Mouse (Mus musculus) embryonic facial prominence, embryonic 15.5 days (tissue): ENCODE measurements at regions not wholly inside any gene's neighbourhood (a gene's known extent, or its start where the extent isn't known, plus 50 kb on each side); places are given as distances from the start of the nearest gene placed in this dataset.

Experiments
- ATAC-seq: fragments of 200-750 bp; cut with Nextera tagmentation; 2 replicates; pipeline ENCODE4 v1.8.0; 2017; ENCODE audit warnings: low read depth, moderate TSS enrichment; ENCODE audit not compliant: insufficient number of reproducible peaks, low FRiP score, low TSS enrichment
- H3K27ac ChIP-seq: fragments of 300-500 bp; sonication (generic); replicated peaks from 2 replicates; pipeline ENCODE4 v1.5.1; 2015; ENCODE audit warnings: mild to moderate bottlenecking, inconsistent platforms
- H3K27me3 ChIP-seq: fragments of 300-500 bp; sonication (generic); 2 replicates; pipeline ENCODE4 v1.6.1; 2015; ENCODE audit warnings: inconsistent platforms
- H3K36me3 ChIP-seq: fragments of 300-500 bp; sonication (generic); 2 replicates; pipeline ENCODE4 v1.6.1; 2015; ENCODE audit warnings: mild to moderate bottlenecking, inconsistent platforms
- H3K4me1 ChIP-seq: fragments of 300-500 bp; sonication (generic); 2 replicates; pipeline ENCODE4 v1.6.1; 2015; ENCODE audit warnings: inconsistent platforms
- H3K4me2 ChIP-seq: fragments of 300-500 bp; sonication (generic); replicated peaks from 2 replicates; pipeline ENCODE4 v1.6.1; 2015; ENCODE audit warnings: mild to moderate bottlenecking, inconsistent platforms
- H3K4me3 ChIP-seq: fragments of 300-500 bp; sonication (generic); replicated peaks from 2 replicates; pipeline ENCODE4 v1.5.1; 2015; ENCODE audit warnings: mild to moderate bottlenecking, inconsistent platforms
- H3K9ac ChIP-seq: fragments of 300-500 bp; sonication (generic); 2 replicates; pipeline ENCODE4 v1.6.1; 2015; ENCODE audit warnings: inconsistent platforms
- H3K9me3 ChIP-seq: fragments of 300-500 bp; sonication (generic); replicated peaks from 2 replicates; pipeline ENCODE4 v1.6.1; 2016; ENCODE audit warnings: inconsistent platforms
- WGBS: fragments of 180-500 bp; shearing (Covaris S2); methylation state at CpG from one replicate; pipeline ENCODE4 v1.1.7; 2015; 5-methylcytosine and 5-hydroxymethylcytosine counted together

- Histone ChIP-seq H3K9me3 (no peaks in the 10 kb centered on the region), H3K36me3 (no peaks in the 10 kb centered on the region), H3K4me2 (no peak overlapping the region), H3K27ac (no peak overlapping the region), H3K9ac (no peak overlapping the region), H3K4me1 (no peaks in the 10 kb centered on the region), H3K4me3 (no peak overlapping the region), H3K27me3 (no peaks in the 10 kb centered on the region)
- WGBS: 90% methylated on average over 2 of the region's 2 CpGs
- no peak for ATAC-seq
These were observed 122.0 kb upstream of the Gm11096 start for GRCm38 (mm10) chr17:81319605-81320004.

GRCm38 (mm10) chr17:81316655-81317054 lies 124.9 kb upstream of the Gm11096 start:
- Histone ChIP-seq H3K9ac (no peak overlapping the region), H3K27ac (no peak overlapping the region), H3K4me3 (no peak overlapping the region), H3K36me3 (no peaks in the 10 kb centered on the region), H3K4me2 (no peak overlapping the region), H3K9me3 (no peaks in the 10 kb centered on the region), H3K27me3 (no peaks in the 10 kb centered on the region), H3K4me1 (no peaks in the 10 kb centered on the region)
- 83% methylated on average over 5 of the region's 5 CpGs for WGBS
- no peak for ATAC-seq

- H3K4me1 ChIP-seq: no peaks in the 10 kb centered on the region
- H3K27me3 ChIP-seq: no peaks in the 10 kb centered on the region
- no peaks in the 10 kb centered on the region for H3K9me3 ChIP-seq
- no peak for ATAC-seq
- no peaks in the 10 kb centered on the region for H3K36me3 ChIP-seq
- H3K27ac ChIP-seq: no peak overlapping the region
- 57% methylated on average over 2 of the region's 2 CpGs for WGBS
- no peak overlapping the region for H3K9ac ChIP-seq
- H3K4me3 ChIP-seq: no peak overlapping the region
- H3K4me2 ChIP-seq: no peak overlapping the region
These were observed 135.7 kb upstream of the Gm11096 start for GRCm38 (mm10) chr17:81305880-81306279.

GRCm38 (mm10) chr17:81304574-81304973 lies 137.0 kb upstream of the Gm11096 start:
- H3K4me1 ChIP-seq: no peaks in the 10 kb centered on the region
- no peak overlapping the region for H3K4me2 ChIP-seq
- H3K27me3 ChIP-seq: no peaks in the 10 kb centered on the region
- no peak overlapping the region for H3K4me3 ChIP-seq
- H3K9ac ChIP-seq: no peak overlapping the region
- no peaks in the 10 kb centered on the region for H3K9me3 ChIP-seq
- H3K36me3 ChIP-seq: no peaks in the 10 kb centered on the region
- no peak overlapping the region for H3K27ac ChIP-seq
- ATAC-seq: no peak
- 75% methylated on average over 1 of the region's 1 CpGs for WGBS

- WGBS: 68% methylated on average over 3 of the region's 3 CpGs
- no peaks in the 10 kb centered on the region for H3K36me3 ChIP-seq
- H3K4me3 ChIP-seq: no peak overlapping the region
- no peaks in the 10 kb centered on the region for H3K27me3 ChIP-seq
- no peaks in the 10 kb centered on the region for H3K9me3 ChIP-seq
- no peak for ATAC-seq
- no peak overlapping the region for H3K9ac ChIP-seq
- H3K27ac ChIP-seq: no peak overlapping the region
- no peaks in the 10 kb centered on the region for H3K4me1 ChIP-seq
- H3K4me2 ChIP-seq: no peak overlapping the region
These were observed 139.1 kb upstream of the Gm11096 start for GRCm38 (mm10) chr17:81302490-81302889.

GRCm38 (mm10) chr17:81291829-81292228 lies 149.7 kb upstream of the Gm11096 start:
- ATAC-seq: no peak
- WGBS: 90% methylated on average over 2 of the region's 2 CpGs
- no peak overlapping the region for H3K27ac ChIP-seq

GRCm38 (mm10) chr17:81282543-81282942 lies 159.0 kb upstream of the Gm11096 start:
- no peaks in the 10 kb centered on the region for H3K4me1 ChIP-seq
- no peak overlapping the region for H3K9ac ChIP-seq
- no peaks in the 10 kb centered on the region for H3K27me3 ChIP-seq
- ATAC-seq: no peak
- no peak overlapping the region for H3K27ac ChIP-seq
- no peak overlapping the region for H3K4me2 ChIP-seq
- H3K36me3 ChIP-seq: no peaks in the 10 kb centered on the region
- no peak overlapping the region for H3K4me3 ChIP-seq
- WGBS: 77% methylated on average over 2 of the region's 2 CpGs
- H3K9me3 ChIP-seq: no peaks in the 10 kb centered on the region

More at GRCm38 (mm10) chr17:81291829-81292228, 149.7 kb upstream of the Gm11096 start:
- no peaks in the 10 kb centered on the region for H3K36me3 ChIP-seq
- H3K4me1 ChIP-seq: no peaks in the 10 kb centered on the region
- no peaks in the 10 kb centered on the region for H3K27me3 ChIP-seq
- H3K4me2 ChIP-seq: no peak overlapping the region
- no peak overlapping the region for H3K4me3 ChIP-seq
- no peaks in the 10 kb centered on the region for H3K9me3 ChIP-seq
- H3K9ac ChIP-seq: no peak overlapping the region

GRCm38 (mm10) chr17:81270235-81270634 lies 171.3 kb upstream of the Gm11096 start:
- no peaks in the 10 kb centered on the region for H3K36me3 ChIP-seq
- no peak for ATAC-seq
- 16% methylated on average over 1 of the region's 1 CpGs for WGBS

GRCm38 (mm10) chr17:81261957-81262356 lies 179.6 kb upstream of the Gm11096 start:
- WGBS: 67% methylated on average over 1 of the region's 1 CpGs
- Histone ChIP-seq H3K36me3 (no peaks in the 10 kb centered on the region), H3K4me2 (no peak overlapping the region), H3K4me1 (no peaks in the 10 kb centered on the region), H3K9me3 (no peaks in the 10 kb centered on the region), H3K27me3 (no peaks in the 10 kb centered on the region), H3K27ac (no peak overlapping the region), H3K9ac (no peak overlapping the region), H3K4me3 (no peak overlapping the region)
- ATAC-seq: no peak

More at GRCm38 (mm10) chr17:81270235-81270634, 171.3 kb upstream of the Gm11096 start:
- Histone ChIP-seq H3K27me3 (no peaks in the 10 kb centered on the region), H3K9ac (no peak overlapping the region), H3K4me1 (no peaks in the 10 kb centered on the region), H3K27ac (no peak overlapping the region), H3K9me3 (no peaks in the 10 kb centered on the region), H3K4me2 (no peak overlapping the region), H3K4me3 (no peak overlapping the region)

- Histone ChIP-seq H3K27me3 (no peaks in the 10 kb centered on the region), H3K4me2 (no peak overlapping the region), H3K9me3 (no peaks in the 10 kb centered on the region), H3K9ac (no peak overlapping the region), H3K36me3 (no peaks in the 10 kb centered on the region), H3K4me1 (no peaks in the 10 kb centered on the region), H3K4me3 (no peak overlapping the region), H3K27ac (no peak overlapping the region)
- 88% methylated on average over 1 of the region's 1 CpGs for WGBS
- ATAC-seq: no peak
These were observed 181.5 kb upstream of the Gm11096 start for GRCm38 (mm10) chr17:81260036-81260435.

GRCm38 (mm10) chr17:81256106-81256505 lies 185.5 kb upstream of the Gm11096 start:
- no peaks in the 10 kb centered on the region for H3K36me3 ChIP-seq
- 56% methylated on average over 3 of the region's 3 CpGs for WGBS
- no peaks in the 10 kb centered on the region for H3K9me3 ChIP-seq
- H3K9ac ChIP-seq: no peak overlapping the region
- H3K4me2 ChIP-seq: no peak overlapping the region
- no peak overlapping the region for H3K4me3 ChIP-seq
- H3K27me3 ChIP-seq: no peaks in the 10 kb centered on the region
- H3K4me1 ChIP-seq: no peaks in the 10 kb centered on the region
- H3K27ac ChIP-seq: no peak overlapping the region
- ATAC-seq: no peak

- Histone ChIP-seq H3K4me3 (no peak overlapping the region), H3K4me2 (no peak overlapping the region), H3K36me3 (no peaks in the 10 kb centered on the region), H3K27me3 (no peaks in the 10 kb centered on the region), H3K4me1 (no peaks in the 10 kb centered on the region), H3K27ac (no peak overlapping the region), H3K9me3 (no peaks in the 10 kb centered on the region), H3K9ac (no peak overlapping the region)
- no peak for ATAC-seq
- WGBS: 57% methylated on average over 3 of the region's 3 CpGs
These were observed 185.9 kb upstream of the Thumpd2 start for GRCm38 (mm10) chr17:81250748-81251147.
